Mouse (Mus musculus): Measurements from ENCODE around the gene Iars2.

- TF ChIP-seq CTCF (IDR thresholded peaks at IDR 0.05; ENCODE audit: low read depth, low read length) = peak; percentile 22; the same call in 1 of the 2 replicates
- no peak for TF ChIP-seq POLR2A (IDR thresholded peaks at IDR 0.05; ENCODE audit: extremely low read depth, insufficient read depth, low read length)
Observed at GRCm38 (mm10) chr1:185236530-185236929, 92.7 kb downstream of the Iars2 start.
